Mouse (Mus musculus): ENCODE results near the gene Tmem132c.

Gene Tmem132c

DNA sequence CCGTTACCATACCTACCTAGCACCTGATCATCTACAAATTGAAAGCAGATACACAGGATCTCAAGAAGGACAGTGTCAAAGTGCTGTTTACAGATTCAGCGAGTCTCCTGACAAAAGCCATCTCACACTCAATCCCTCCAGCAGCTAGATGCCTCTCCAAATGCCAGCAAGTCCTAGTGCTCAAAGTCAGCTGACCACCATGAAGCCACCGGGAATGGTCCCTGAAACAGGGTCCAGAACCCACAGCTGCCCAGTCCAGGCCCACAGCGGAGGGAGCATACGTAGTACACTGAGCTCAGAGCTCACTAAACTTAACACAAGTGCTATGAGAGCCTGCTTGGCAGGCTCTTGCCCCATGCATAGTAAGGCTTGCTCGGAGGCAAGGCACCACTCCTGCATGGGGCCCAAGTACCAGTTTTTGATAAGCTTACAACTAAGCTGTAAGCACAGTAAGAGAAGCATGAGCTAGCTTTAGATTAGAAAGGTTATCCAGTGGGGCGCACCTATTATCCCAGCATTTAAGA lies 367.6 kb downstream of the Tmem132c start:
- no peak for DNase-seq (ENCODE audit: low read depth)

DNA sequence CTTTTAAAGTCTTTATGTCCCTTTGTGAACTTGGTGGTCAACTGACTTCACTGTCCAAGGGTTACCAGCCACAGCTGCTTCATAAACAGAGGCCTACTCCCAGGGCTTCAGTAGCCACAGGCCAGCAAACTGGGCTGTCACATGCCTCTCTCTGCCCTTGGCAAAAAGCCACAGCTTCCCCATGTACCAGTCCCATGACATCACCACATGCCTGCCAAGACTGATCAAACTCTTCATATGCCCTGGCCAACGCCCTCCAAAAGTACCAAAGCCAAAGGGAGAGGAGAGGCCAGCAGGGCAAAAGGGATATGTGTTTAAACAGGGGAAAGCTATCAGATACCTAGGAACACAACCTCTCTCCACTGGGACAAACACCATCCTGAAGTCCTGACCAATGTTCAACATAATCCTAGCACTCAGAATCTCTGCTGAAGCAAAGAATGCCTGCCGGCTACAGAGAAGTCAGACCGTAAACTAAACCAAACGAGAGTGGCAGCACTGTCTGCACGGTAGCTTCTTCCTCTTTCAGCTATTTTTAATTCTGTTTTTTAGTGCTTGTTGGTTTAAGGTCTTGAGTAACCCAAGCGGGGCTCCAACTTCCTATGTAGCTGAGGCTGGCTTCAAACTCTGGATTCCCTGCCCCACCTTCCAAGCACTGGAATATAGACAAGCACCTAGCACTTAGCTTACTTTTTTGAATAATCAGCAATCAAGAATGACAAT lies 369.3 kb downstream of the Tmem132c start:
- DNase-seq (ENCODE audit: low read depth) = peak; percentile 46

- no peak for DNase-seq (ENCODE audit: low read depth)
Observed at GRCm38 (mm10) chr5:127611881-127612280, 370.3 kb downstream of the Tmem132c start.

- DNase-seq (ENCODE audit: low read depth) = no peak
Observed at GRCm38 (mm10) chr5:127612397-127612796, 370.8 kb downstream of the Tmem132c start.

All from c-Kit-positive CD71-negative TER-119-negative erythroid progenitor cells, embryonic 14.5 days (primary cell).